Mouse (Mus musculus) small intestine, adult 2 months (tissue): Measurements from ENCODE around the gene Cdc20.
A peak's percentile ranks its signal among the peaks of the same experiment; 100 is the strongest.

Experiments used
- CTCF ChIP-seq: fragments of 200-500 bp; IDR thresholded peaks from 2 replicates; pipeline ENCODE4 v1.5.1; 2012; ENCODE audit warnings: low read depth, mild to moderate bottlenecking, control low read depth, inconsistent platforms, low read length, moderate library complexity, mixed read lengths; ENCODE audit not compliant: insufficient replicate concordance, insufficient read length; ENCODE audit errors: extremely low read depth
- POLR2A ChIP-seq: fragments of 200-500 bp; IDR thresholded peaks from 2 replicates; pipeline ENCODE4 v1.6.1; 2012; ENCODE audit warnings: low read depth, mild to moderate bottlenecking, control low read depth, inconsistent platforms, low read length, moderate library complexity

DNA sequence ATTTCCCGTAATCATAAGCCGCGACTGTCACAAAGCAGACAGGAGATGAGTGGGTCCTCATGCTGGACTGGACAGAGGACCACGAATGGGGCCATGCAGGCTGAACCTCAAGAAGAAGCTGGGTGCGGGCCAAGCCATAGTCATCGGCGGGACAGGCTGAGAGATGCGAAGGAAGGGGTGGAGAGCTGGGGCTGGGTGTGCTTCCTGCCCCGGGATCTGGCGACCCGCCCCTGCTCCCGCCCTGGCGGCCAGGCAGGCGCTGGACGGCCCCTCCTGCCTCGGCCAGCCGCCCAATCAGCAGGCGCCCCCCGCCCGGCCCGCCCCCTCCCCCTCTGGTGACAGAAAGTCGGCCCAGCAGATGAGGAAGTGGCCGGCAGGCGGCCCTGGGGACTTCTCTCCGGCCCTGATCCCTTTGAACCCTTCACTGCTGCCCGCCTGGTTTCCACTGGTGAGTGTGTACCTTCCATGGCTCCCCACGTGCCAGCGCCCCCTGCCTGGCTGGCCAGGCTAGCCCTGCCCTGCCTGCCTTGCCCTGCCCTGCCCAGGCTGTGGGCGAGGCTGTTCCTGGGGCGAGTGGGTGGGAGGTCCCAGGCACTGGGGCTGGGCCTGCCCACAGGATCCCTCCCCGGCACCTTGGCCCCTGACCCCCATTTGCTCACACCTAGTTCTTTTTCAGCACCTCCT lies 9.2 kb downstream of the Cdc20 start, which contains the start of gene Elovl1:
- peak; percentile 69; the same call in 1 of the 2 replicates for TF ChIP-seq POLR2A
- TF ChIP-seq CTCF, result peak; percentile 43; the same call in 1 of the 2 replicates
